Mouse (Mus musculus) lung, embryonic 16.5 days (tissue): ENCODE measurements around the gene Prss50. TPM values are rescaled to one million over a fixed set of nuclear protein-coding genes. Genes with fewer than 3 reads are reported as not detected.

Experiments
- ATAC-seq: fragments of 200-750 bp; cut with Nextera tagmentation; 2 replicates; pipeline ENCODE4 v1.8.0; 2017; ENCODE audit warnings: low read depth, mild to moderate bottlenecking, moderate library complexity
- H3K27ac ChIP-seq: fragments of 300-500 bp; sonication (generic); 2 replicates; pipeline ENCODE4 v1.5.1; 2014; ENCODE audit warnings: mild to moderate bottlenecking, control low read depth, low read length
- H3K27me3 ChIP-seq: fragments of 300-500 bp; sonication (generic); 2 replicates; pipeline ENCODE4 v1.6.1; 2014; ENCODE audit warnings: low read depth, low read length, mixed read lengths; ENCODE audit not compliant: control insufficient read depth, insufficient read depth
- H3K36me3 ChIP-seq: fragments of 300-500 bp; sonication (generic); 2 replicates; pipeline ENCODE4 v1.6.1; 2014; ENCODE audit warnings: low read length; ENCODE audit not compliant: control insufficient read depth, insufficient read depth
- H3K4me1 ChIP-seq: fragments of 300-500 bp; sonication (generic); replicated peaks from 2 replicates; pipeline ENCODE4 v1.6.1; 2014; ENCODE audit warnings: low read length, mixed read lengths; ENCODE audit not compliant: control insufficient read depth, insufficient read depth
- H3K4me2 ChIP-seq: fragments of 300-500 bp; sonication (generic); 2 replicates; pipeline ENCODE4 v1.6.1; 2014; ENCODE audit warnings: low read depth, low read length, control low read depth
- H3K4me3 ChIP-seq: fragments of 300-500 bp; sonication (generic); 2 replicates; pipeline ENCODE4 v1.5.1; 2014; ENCODE audit warnings: mild to moderate bottlenecking, low read length, control low read depth
- H3K9ac ChIP-seq: fragments of 300-500 bp; sonication (generic); 2 replicates; pipeline ENCODE4 v1.6.1; 2014; ENCODE audit warnings: low read length, control low read depth
- H3K9me3 ChIP-seq: fragments of 300-500 bp; sonication (generic); 2 replicates; pipeline ENCODE4 v1.6.1; 2016; ENCODE audit warnings: low read length; ENCODE audit not compliant: control insufficient read depth
- WGBS: fragments of 180-500 bp; shearing (Covaris S2); extraction: QIAGEN DNeasy Blood & Tissue Kit; methylation state at CpG from one replicate; pipeline ENCODE4 v1.1.7; 2014; 5-methylcytosine and 5-hydroxymethylcytosine counted together
- polyA plus RNA-seq: library from polyadenylated mRNA; unstranded; fragments of >200 nt; fragmentation: Nextera tagmentation; extraction: Ambion mirVana; gene quantifications from 2 replicates; pipeline ENCODE4 v1.2.1, GENCODE M21; 2015

Prss50 gene
- polyA plus RNA-seq, 1 experiment from 2014 or later, result not detected

- no peak within 1 kb of the TSS for H3K4me3 ChIP-seq
- H3K27me3 ChIP-seq, result no peaks in the 10 kb centered on the region
- peak within 1 kb of the TSS; percentile 1; the same call in 1 of the 2 replicates for H3K4me2 ChIP-seq
- H3K9ac ChIP-seq, result no peak within 1 kb of the TSS
- WGBS, result 73% methylated on average over 19 of the region's 19 CpGs
- no peak for ATAC-seq
- no peaks in the 10 kb centered on the region for H3K9me3 ChIP-seq
- H3K27ac ChIP-seq, result no peak within 1 kb of the TSS
- H3K4me1 ChIP-seq, result no peaks in the 10 kb centered on the region
- H3K36me3 ChIP-seq, result no peaks in the 10 kb centered on the region
Observed at GRCm38 (mm10) chr9:110834411-110834810, 23.4 kb upstream of the Prss50 start, which contains the start of gene Prss45. TSS of gene Prss45 (plus strand) at chr9:110834588.

GRCm38 (mm10) chr9:110834961-110835360 is 22.8 kb upstream of the Prss50 start:
- no peak overlapping the region for H3K4me3 ChIP-seq
- H3K36me3 ChIP-seq, result no peaks in the 10 kb centered on the region
- 25% methylated on average over 10 of the region's 10 CpGs for WGBS
- no peaks in the 10 kb centered on the region for H3K27me3 ChIP-seq
- H3K27ac ChIP-seq, result no peak overlapping the region
- ATAC-seq, result no peak
- no peaks in the 10 kb centered on the region for H3K4me1 ChIP-seq
- no peak overlapping the region for H3K9ac ChIP-seq
- peak overlapping the region; percentile 1; the same call in 1 of the 2 replicates for H3K4me2 ChIP-seq
- no peaks in the 10 kb centered on the region for H3K9me3 ChIP-seq

GRCm38 (mm10) chr9:110836112-110836511 is 21.7 kb upstream of the Prss50 start:
- no peak for ATAC-seq
- no peak overlapping the region for H3K9ac ChIP-seq
- no peaks in the 10 kb centered on the region; the same call in 1 of the 2 replicates for H3K4me1 ChIP-seq
- H3K27ac ChIP-seq, result no peak overlapping the region
- WGBS, result 42% methylated on average over 2 of the region's 2 CpGs
- H3K27me3 ChIP-seq, result no peaks in the 10 kb centered on the region
- no peak overlapping the region for H3K4me3 ChIP-seq
- no peaks in the 10 kb centered on the region for H3K9me3 ChIP-seq
- no peak overlapping the region for H3K4me2 ChIP-seq
- H3K36me3 ChIP-seq, result no peaks in the 10 kb centered on the region

GRCm38 (mm10) chr9:110840905-110841304 is 16.9 kb upstream of the Prss50 start:
- H3K4me2 ChIP-seq, result no peak overlapping the region
- no peak overlapping the region for H3K9ac ChIP-seq
- no peaks in the 10 kb centered on the region; the same call in 1 of the 2 replicates for H3K4me1 ChIP-seq
- WGBS, result 84% methylated on average over 6 of the region's 6 CpGs
- no peak overlapping the region for H3K27ac ChIP-seq
- no peak overlapping the region for H3K4me3 ChIP-seq
- H3K36me3 ChIP-seq, result no peaks in the 10 kb centered on the region
- H3K9me3 ChIP-seq, result no peaks in the 10 kb centered on the region
- no peaks in the 10 kb centered on the region for H3K27me3 ChIP-seq
- ATAC-seq, result no peak

- Histone ChIP-seq H3K27ac (no peak overlapping the region), H3K9ac (no peak overlapping the region), H3K9me3 (no peaks in the 10 kb centered on the region), H3K4me1 (no peaks in the 10 kb centered on the region; the same call in 1 of the 2 replicates), H3K4me3 (no peak overlapping the region), H3K4me2 (no peak overlapping the region), H3K27me3 (no peaks in the 10 kb centered on the region), H3K36me3 (no peaks in the 10 kb centered on the region)
- ATAC-seq, result peak; percentile 34; the same call in 1 of the 2 replicates
- 61% methylated on average over 2 of the region's 2 CpGs for WGBS
Observed at GRCm38 (mm10) chr9:110841438-110841837, 16.3 kb upstream of the Prss50 start.

- no peak for ATAC-seq
- H3K27ac ChIP-seq, result no peak within 1 kb of the TSS
- H3K4me3 ChIP-seq, result no peak within 1 kb of the TSS
- no peaks in the 10 kb centered on the region; the same call in 1 of the 2 replicates for H3K4me1 ChIP-seq
- WGBS, result 72% methylated on average over 10 of the region's 10 CpGs
- H3K4me2 ChIP-seq, result no peak within 1 kb of the TSS
- H3K27me3 ChIP-seq, result no peaks in the 10 kb centered on the region
- no peaks in the 10 kb centered on the region for H3K9me3 ChIP-seq
- H3K9ac ChIP-seq, result no peak within 1 kb of the TSS
- H3K36me3 ChIP-seq, result no peaks in the 10 kb centered on the region
Observed at GRCm38 (mm10) chr9:110844206-110844605, 13.6 kb upstream of the Prss50 start, which contains the start of gene Prss46. TSS of gene Prss46 (plus strand) at chr9:110844506.

GRCm38 (mm10) chr9:110849162-110849561 is 8.6 kb upstream of the Prss50 start:
- Histone ChIP-seq H3K9ac (no peak overlapping the region), H3K4me2 (no peak overlapping the region), H3K4me1 (no peaks in the 10 kb centered on the region), H3K27ac (no peak overlapping the region), H3K27me3 (no peaks in the 10 kb centered on the region), H3K4me3 (no peak overlapping the region), H3K36me3 (no peaks in the 10 kb centered on the region), H3K9me3 (no peaks in the 10 kb centered on the region)
- WGBS, result 65% methylated on average over 7 of the region's 7 CpGs
- ATAC-seq, result no peak

GRCm38 (mm10) chr9:110855903-110856302 is 1.9 kb upstream of the Prss50 start:
- no peaks in the 10 kb centered on the region for H3K9me3 ChIP-seq
- no peaks in the 10 kb centered on the region for H3K4me1 ChIP-seq
- peaks cover 17% of the 10 kb centered on the region for H3K27me3 ChIP-seq
- no peak overlapping the region for H3K4me3 ChIP-seq
- WGBS, result 55% methylated on average over 7 of the region's 7 CpGs
- no peak overlapping the region for H3K4me2 ChIP-seq
- H3K27ac ChIP-seq, result no peak overlapping the region
- H3K36me3 ChIP-seq, result no peaks in the 10 kb centered on the region
- ATAC-seq, result no peak
- no peak overlapping the region for H3K9ac ChIP-seq

- WGBS, result 33% methylated on average over 4 of the region's 4 CpGs
- Histone ChIP-seq H3K4me2 (no peak overlapping the region), H3K27ac (no peak overlapping the region), H3K27me3 (peaks cover 17% of the 10 kb centered on the region), H3K9me3 (no peaks in the 10 kb centered on the region), H3K4me1 (no peaks in the 10 kb centered on the region), H3K9ac (no peak overlapping the region), H3K4me3 (no peak overlapping the region), H3K36me3 (no peaks in the 10 kb centered on the region)
- no peak for ATAC-seq
Observed at GRCm38 (mm10) chr9:110856920-110857319, 847 bp upstream of the Prss50 start.

- 39% methylated on average over 5 of the region's 5 CpGs for WGBS
- H3K4me1 ChIP-seq, result no peaks in the 10 kb centered on the region
- H3K9ac ChIP-seq, result no peak overlapping the region
- no peak for ATAC-seq
- H3K4me2 ChIP-seq, result no peak overlapping the region
- H3K27ac ChIP-seq, result no peak overlapping the region
- H3K27me3 ChIP-seq, result peaks cover 17% of the 10 kb centered on the region
- no peaks in the 10 kb centered on the region for H3K9me3 ChIP-seq
- no peak overlapping the region for H3K4me3 ChIP-seq
- no peaks in the 10 kb centered on the region for H3K36me3 ChIP-seq
Observed at GRCm38 (mm10) chr9:110858523-110858922, 756 bp downstream of the Prss50 start.
